Mouse (Mus musculus): ENCODE data around the gene Zbtb34. TPM values are rescaled to one million over a fixed set of nuclear protein-coding genes. Genes with fewer than 3 reads are reported as not detected.

Gene Zbtb34
- polyA plus RNA-seq, 1 experiment from 2014 or later = 7.4 TPM

GRCm38 (mm10) chr2:33393951-33394635 is 37.0 kb downstream of the Zbtb34 start:
- Histone ChIP-seq H3K27me3 (no peaks in the 10 kb centered on the region), H3K4me2 (replicated peaks) (no peak overlapping the region), H3K36me3 (no peaks in the 10 kb centered on the region), H3K4me1 (no peaks in the 10 kb centered on the region), H3K9me3 (0 out of 2 replicates have a peak, but pooled peaks cover 4% of the 10 kb centered on the region), H3K9ac (no peak overlapping the region), H3K27ac (no peak overlapping the region), H3K4me3 (no peak overlapping the region)
- no peak for ATAC-seq (ENCODE audit: low FRiP score, low read depth)
- 78% methylated on average over 11 of the region's 11 CpGs for WGBS

GRCm38 (mm10) chr2:33393021-33393420 is 38.1 kb downstream of the Zbtb34 start:
- Histone ChIP-seq H3K27ac (no peak overlapping the region), H3K9me3 (0 out of 2 replicates have a peak, but pooled peaks cover 4% of the 10 kb centered on the region), H3K9ac (no peak overlapping the region)

GRCm38 (mm10) chr2:33371648-33372408 is 59.3 kb downstream of the Zbtb34 start:
- WGBS = 29% methylated on average over 18 of the region's 18 CpGs
- peaks cover 7% of the 10 kb centered on the region for H3K4me1 ChIP-seq
- H3K27ac ChIP-seq = no peak overlapping the region
- H3K9me3 ChIP-seq = no peaks in the 10 kb centered on the region
- no peaks in the 10 kb centered on the region for H3K36me3 ChIP-seq
- H3K4me2 ChIP-seq (replicated peaks) = peak overlapping the region; percentile 73
- no peak for ATAC-seq (ENCODE audit: low FRiP score, low read depth)
- no peaks in the 10 kb centered on the region for H3K27me3 ChIP-seq
- no peak overlapping the region for H3K9ac ChIP-seq
- peak overlapping the region; percentile 65 for H3K4me3 ChIP-seq

More at GRCm38 (mm10) chr2:33393021-33393420, 38.1 kb downstream of the Zbtb34 start:
- H3K4me1 ChIP-seq = no peaks in the 10 kb centered on the region
- no peak overlapping the region for H3K4me2 ChIP-seq (replicated peaks)
- ATAC-seq (ENCODE audit: low FRiP score, low read depth) = no peak
- H3K27me3 ChIP-seq = no peaks in the 10 kb centered on the region
- no peaks in the 10 kb centered on the region for H3K36me3 ChIP-seq
- no peak overlapping the region for H3K4me3 ChIP-seq

GRCm38 (mm10) chr2:33370777-33371647 is 60.1 kb downstream of the Zbtb34 start, which contains the start of gene Ralgps1:
Gene Ralgps1, minus strand, starts transcription at chr2:33371486.
- peak within 1 kb of the TSS; percentile 62 for H3K9ac ChIP-seq
- ATAC-seq (ENCODE audit: low FRiP score, low read depth) = peak; percentile 99

GRCm38 (mm10) chr2:33370276-33370776 is 60.8 kb downstream of the Zbtb34 start:
- peak; percentile 9; the same call in 1 of the 2 replicates for ATAC-seq (ENCODE audit: low FRiP score, low read depth)
- H3K36me3 ChIP-seq = no peaks in the 10 kb centered on the region
- peaks cover 7% of the 10 kb centered on the region for H3K4me1 ChIP-seq
- peak overlapping the region; percentile 65 for H3K4me3 ChIP-seq
- no peaks in the 10 kb centered on the region for H3K9me3 ChIP-seq
- peak overlapping the region; percentile 73 for H3K4me2 ChIP-seq (replicated peaks)
- H3K27ac ChIP-seq = no peak overlapping the region
- no peak overlapping the region for H3K9ac ChIP-seq
- WGBS = 12% methylated on average over 14 of the region's 15 CpGs
- H3K27me3 ChIP-seq = no peaks in the 10 kb centered on the region

More at GRCm38 (mm10) chr2:33370777-33371647, 60.1 kb downstream of the Zbtb34 start, which contains the start of gene Ralgps1:
- Histone ChIP-seq H3K4me1 (peaks cover 7% of the 10 kb centered on the region), H3K4me2 (replicated peaks) (peak within 1 kb of the TSS; percentile 73), H3K27ac (peak within 1 kb of the TSS; percentile 84; the same call in 1 of the 2 replicates), H3K27me3 (no peaks in the 10 kb centered on the region), H3K9me3 (no peaks in the 10 kb centered on the region), H3K36me3 (no peaks in the 10 kb centered on the region), H3K4me3 (peak within 1 kb of the TSS; percentile 65)
- under 1% methylated on average over 51 of the region's 74 CpGs for WGBS

GRCm38 (mm10) chr2:33369453-33369852 is 61.7 kb downstream of the Zbtb34 start:
- no peak overlapping the region for H3K27ac ChIP-seq
- 72% methylated on average over 3 of the region's 3 CpGs for WGBS
- H3K4me1 ChIP-seq = peaks cover 7% of the 10 kb centered on the region
- no peaks in the 10 kb centered on the region for H3K36me3 ChIP-seq
- H3K4me2 ChIP-seq (replicated peaks) = no peak overlapping the region
- ATAC-seq (ENCODE audit: low FRiP score, low read depth) = no peak
- no peak overlapping the region for H3K4me3 ChIP-seq
- H3K27me3 ChIP-seq = no peaks in the 10 kb centered on the region
- no peaks in the 10 kb centered on the region for H3K9me3 ChIP-seq
- no peak overlapping the region for H3K9ac ChIP-seq

- Histone ChIP-seq H3K4me2 (replicated peaks) (no peak overlapping the region), H3K27me3 (no peaks in the 10 kb centered on the region), H3K9ac (no peak overlapping the region), H3K36me3 (no peaks in the 10 kb centered on the region), H3K9me3 (no peaks in the 10 kb centered on the region), H3K4me1 (peaks cover 7% of the 10 kb centered on the region), H3K27ac (no peak overlapping the region), H3K4me3 (no peak overlapping the region)
- 77% methylated on average over 1 of the region's 1 CpGs for WGBS
- no peak for ATAC-seq (ENCODE audit: low FRiP score, low read depth)
Observed at GRCm38 (mm10) chr2:33368486-33368885, 62.6 kb downstream of the Zbtb34 start.

- Histone ChIP-seq H3K36me3 (no peaks in the 10 kb centered on the region), H3K27ac (no peak overlapping the region), H3K4me2 (replicated peaks) (no peak overlapping the region), H3K4me1 (peaks cover 7% of the 10 kb centered on the region), H3K9me3 (no peaks in the 10 kb centered on the region), H3K9ac (no peak overlapping the region), H3K4me3 (no peak overlapping the region), H3K27me3 (no peaks in the 10 kb centered on the region)
- 69% methylated on average over 9 of the region's 9 CpGs for WGBS
- no peak for ATAC-seq (ENCODE audit: low FRiP score, low read depth)
Observed at GRCm38 (mm10) chr2:33365703-33366471, 65.2 kb downstream of the Zbtb34 start.

GRCm38 (mm10) chr2:33364656-33365055 is 66.5 kb downstream of the Zbtb34 start:
- Histone ChIP-seq H3K9me3 (no peaks in the 10 kb centered on the region), H3K36me3 (no peaks in the 10 kb centered on the region), H3K27ac (no peak overlapping the region), H3K9ac (no peak overlapping the region), H3K4me1 (no peaks in the 10 kb centered on the region), H3K4me2 (replicated peaks) (no peak overlapping the region), H3K4me3 (no peak overlapping the region), H3K27me3 (no peaks in the 10 kb centered on the region)
- ATAC-seq (ENCODE audit: low FRiP score, low read depth) = no peak
- 93% methylated on average over 4 of the region's 4 CpGs for WGBS

- Histone ChIP-seq H3K27ac (no peak overlapping the region), H3K4me1 (no peaks in the 10 kb centered on the region), H3K27me3 (no peaks in the 10 kb centered on the region), H3K36me3 (no peaks in the 10 kb centered on the region), H3K4me2 (replicated peaks) (no peak overlapping the region), H3K9ac (no peak overlapping the region), H3K4me3 (no peak overlapping the region), H3K9me3 (no peaks in the 10 kb centered on the region)
- 86% methylated on average over 4 of the region's 4 CpGs for WGBS
- ATAC-seq (ENCODE audit: low FRiP score, low read depth) = no peak
Observed at GRCm38 (mm10) chr2:33363890-33364289, 67.2 kb downstream of the Zbtb34 start.

GRCm38 (mm10) chr2:33361139-33361716 is 69.9 kb downstream of the Zbtb34 start:
- Histone ChIP-seq H3K4me1 (no peaks in the 10 kb centered on the region), H3K9ac (no peak overlapping the region), H3K36me3 (no peaks in the 10 kb centered on the region), H3K27ac (no peak overlapping the region), H3K9me3 (no peaks in the 10 kb centered on the region), H3K4me2 (replicated peaks) (no peak overlapping the region), H3K4me3 (no peak overlapping the region), H3K27me3 (no peaks in the 10 kb centered on the region)
- no peak for ATAC-seq (ENCODE audit: low FRiP score, low read depth)
- WGBS = 68% methylated on average over 9 of the region's 9 CpGs
